Mouse (Mus musculus) forebrain, embryonic 14.5 days (tissue): ENCODE results near the gene Luc7l. TPM values are rescaled to one million over a fixed set of nuclear protein-coding genes. Genes with fewer than 3 reads are reported as not detected.

Source experiments
- ATAC-seq: fragments of 200-750 bp; cut with Nextera tagmentation; 2 replicates; pipeline ENCODE4 v1.8.0; 2017; ENCODE audit warnings: mild to moderate bottlenecking, moderate library complexity
- DNase-seq: peaks from one replicate; pipeline ENCODE4 v3.0.0-alpha.2; 2015; ENCODE audit warnings: low spot score
- H3K27ac ChIP-seq: fragments of 300-500 bp; sonication (generic); 2 replicates; pipeline ENCODE4 v1.5.1; 2014; ENCODE audit warnings: low read depth, mild to moderate bottlenecking, control low read depth, low read length, moderate library complexity
- H3K27me3 ChIP-seq: fragments of 300-500 bp; sonication (generic); replicated peaks from 2 replicates; pipeline ENCODE4 v1.6.1; 2014; ENCODE audit warnings: low read length, control low read depth, mixed read lengths; ENCODE audit not compliant: control insufficient read depth, insufficient read depth
- H3K36me3 ChIP-seq: fragments of 300-500 bp; sonication (generic); 2 replicates; pipeline ENCODE4 v1.6.1; 2014; ENCODE audit warnings: low read length, control low read depth; ENCODE audit not compliant: control insufficient read depth, insufficient read depth
- H3K4me1 ChIP-seq: fragments of 300-500 bp; sonication (generic); 2 replicates; pipeline ENCODE4 v1.6.1; 2014; ENCODE audit warnings: antibody characterized with exemption, low read length, control low read depth; ENCODE audit not compliant: control insufficient read depth, insufficient read depth
- H3K4me2 ChIP-seq: fragments of 300-500 bp; sonication (generic); 2 replicates; pipeline ENCODE4 v1.6.1; 2014; ENCODE audit warnings: mild to moderate bottlenecking, control low read depth, low read length
- H3K4me3 ChIP-seq: fragments of 300-500 bp; sonication (generic); 2 replicates; pipeline ENCODE4 v1.5.1; 2014; ENCODE audit warnings: low read depth, low read length, control low read depth
- H3K9ac ChIP-seq: fragments of 300-500 bp; sonication (generic); 2 replicates; pipeline ENCODE4 v1.6.1; 2014; ENCODE audit warnings: mild to moderate bottlenecking, low read length, control low read depth, moderate library complexity
- H3K9me3 ChIP-seq: fragments of 300-500 bp; sonication (generic); replicated peaks from 2 replicates; pipeline ENCODE4 v1.6.1; 2016; ENCODE audit warnings: low read length, control low read depth, mixed read lengths; ENCODE audit not compliant: control insufficient read depth
- WGBS: fragments of 180-500 bp; shearing (Covaris S2); extraction: QIAGEN DNeasy Blood & Tissue Kit; methylation state at CpG from one replicate; pipeline ENCODE4 v1.1.7; 2014; 5-methylcytosine and 5-hydroxymethylcytosine counted together
- polyA plus RNA-seq: library from polyadenylated mRNA; unstranded; fragments of >200 nt; fragmentation: Nextera tagmentation; extraction: Ambion mirVana; gene quantifications from 2 replicates; pipeline ENCODE4 v1.2.1, GENCODE M21; 2014

Gene Luc7l
- polyA plus RNA-seq, 1 experiment from 2014 or later: 81.4 TPM

DNA sequence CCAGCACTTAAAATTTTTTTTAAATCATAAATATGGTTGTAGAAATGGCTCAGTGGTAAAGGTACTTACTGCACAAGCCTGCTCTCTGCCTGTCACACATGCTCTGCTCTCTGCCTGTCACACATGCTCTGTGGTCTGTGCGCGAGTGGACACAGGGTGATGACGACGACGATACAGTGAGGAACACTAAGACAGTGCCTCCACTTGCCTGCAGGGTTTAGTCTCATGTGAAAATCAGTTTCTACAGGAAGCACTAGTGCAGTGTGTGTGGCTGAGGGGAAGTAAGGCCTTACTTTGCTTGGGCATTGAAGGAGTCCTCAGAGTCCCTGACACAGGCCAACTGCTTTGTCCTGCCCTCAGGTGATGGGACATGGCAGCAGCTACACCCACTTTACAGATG is 22.9 kb upstream of the Luc7l start:
- H3K9ac ChIP-seq: no peak overlapping the region
- H3K27me3 ChIP-seq: no peaks in the 10 kb centered on the region
- H3K36me3 ChIP-seq: no peaks in the 10 kb centered on the region
- ATAC-seq (no peak), DNase-seq (no peak)
- H3K4me1 ChIP-seq: no peaks in the 10 kb centered on the region
- WGBS: 97% methylated on average over 5 of the region's 5 CpGs
- no peak overlapping the region for H3K4me3 ChIP-seq
- no peak overlapping the region for H3K27ac ChIP-seq
- no peaks in the 10 kb centered on the region for H3K9me3 ChIP-seq
- no peak overlapping the region for H3K4me2 ChIP-seq

DNA sequence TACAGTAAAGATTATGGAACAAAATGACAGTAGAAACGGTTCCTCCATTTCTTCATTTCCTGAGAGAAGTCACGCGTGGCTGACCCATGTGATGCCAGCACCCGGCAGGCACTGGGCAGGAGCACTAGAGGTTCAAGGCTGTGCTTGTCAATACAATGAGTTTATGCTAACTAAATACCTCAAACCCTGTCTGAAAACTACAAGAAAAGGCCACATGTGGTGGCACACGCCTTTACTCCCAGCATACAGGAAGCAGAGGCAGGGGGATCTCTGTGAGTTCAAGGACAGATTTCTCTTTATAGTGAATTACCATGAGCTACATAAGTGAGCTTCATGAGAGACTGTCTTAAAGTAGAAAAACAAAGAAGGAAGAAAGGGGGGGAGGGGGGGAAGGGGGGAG is 21.5 kb upstream of the Luc7l start:
- Histone ChIP-seq H3K9me3 (no peaks in the 10 kb centered on the region), H3K4me2 (no peak overlapping the region), H3K36me3 (no peaks in the 10 kb centered on the region), H3K27ac (no peak overlapping the region), H3K4me1 (no peaks in the 10 kb centered on the region), H3K4me3 (no peak overlapping the region), H3K9ac (no peak overlapping the region), H3K27me3 (no peaks in the 10 kb centered on the region)
- no peak for DNase-seq
- 94% methylated on average over 5 of the region's 5 CpGs for WGBS
- no peak for ATAC-seq

- DNase-seq (no peak), ATAC-seq (no peak)
- Histone ChIP-seq H3K9me3 (no peaks in the 10 kb centered on the region), H3K27ac (no peak overlapping the region), H3K4me2 (no peak overlapping the region), H3K4me3 (no peak overlapping the region), H3K4me1 (no peaks in the 10 kb centered on the region), H3K9ac (no peak overlapping the region), H3K36me3 (no peaks in the 10 kb centered on the region), H3K27me3 (no peaks in the 10 kb centered on the region)
- 69% methylated on average over 8 of the region's 8 CpGs for WGBS
Measured at GRCm38 (mm10) chr17:26232863-26233262, 19.8 kb upstream of the Luc7l start.

DNA sequence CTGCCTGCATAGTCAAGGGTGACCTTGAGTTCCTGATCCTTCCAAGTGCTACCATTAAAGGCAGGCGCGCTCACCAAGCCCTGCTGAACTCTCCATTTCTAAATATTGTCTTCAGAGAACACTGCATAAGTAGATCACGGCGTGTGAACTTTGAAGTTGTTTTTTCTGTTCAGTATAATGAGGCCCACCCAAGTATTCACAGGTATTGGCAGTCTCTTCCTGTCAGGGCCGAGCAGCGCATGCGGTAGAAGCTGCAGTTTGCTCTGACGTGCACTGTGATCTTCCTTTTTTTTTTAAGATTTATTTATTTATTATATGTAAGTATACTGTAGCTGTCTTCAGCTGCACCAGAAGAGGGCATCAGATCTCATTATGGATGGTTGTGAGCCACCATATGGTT is 18.3 kb upstream of the Luc7l start:
- Histone ChIP-seq H3K9ac (no peak overlapping the region), H3K36me3 (no peaks in the 10 kb centered on the region), H3K27ac (no peak overlapping the region), H3K9me3 (no peaks in the 10 kb centered on the region), H3K4me2 (no peak overlapping the region), H3K27me3 (no peaks in the 10 kb centered on the region), H3K4me3 (no peak overlapping the region), H3K4me1 (no peaks in the 10 kb centered on the region)
- ATAC-seq (no peak), DNase-seq (no peak)
- 89% methylated on average over 8 of the region's 8 CpGs for WGBS

DNA sequence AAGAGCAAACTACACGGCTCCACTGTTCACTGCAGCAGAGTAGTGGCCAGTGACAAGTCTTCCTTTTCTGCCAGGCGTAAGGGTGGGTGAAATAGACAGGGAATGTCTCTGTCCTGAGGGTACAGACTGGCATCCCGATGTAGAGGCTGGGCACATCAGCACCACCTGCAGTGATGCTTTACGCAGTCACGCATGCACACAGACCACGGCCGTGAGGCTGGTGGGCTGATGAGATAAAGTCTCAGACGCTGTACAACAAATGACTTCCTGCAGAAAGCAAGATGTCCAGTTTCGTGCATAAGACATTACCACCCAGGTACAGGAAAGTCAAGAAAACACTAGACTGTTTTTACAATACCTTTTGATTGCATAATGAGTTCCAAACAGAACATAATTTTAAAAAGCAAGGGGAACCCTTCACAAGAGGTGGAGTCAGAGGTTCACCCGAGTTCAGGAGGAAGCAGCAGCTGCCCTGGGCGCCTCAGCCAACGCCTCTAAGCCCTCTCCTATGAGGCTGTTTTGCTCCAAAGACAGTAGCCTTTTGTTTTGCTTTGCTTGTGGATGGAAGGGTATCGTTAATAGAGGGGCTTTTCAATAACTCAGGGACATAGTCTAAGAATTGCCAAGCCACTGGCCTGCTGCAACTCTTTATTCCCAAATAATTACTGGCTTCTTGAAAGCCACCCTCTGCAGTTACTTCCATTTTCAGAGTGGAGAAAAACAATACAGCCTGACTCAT is 17.4 kb upstream of the Luc7l start:
- Histone ChIP-seq H3K36me3 (no peaks in the 10 kb centered on the region), H3K27ac (no peak overlapping the region), H3K27me3 (no peaks in the 10 kb centered on the region), H3K4me1 (no peaks in the 10 kb centered on the region), H3K9ac (no peak overlapping the region; the same call in 1 of the 2 replicates), H3K4me2 (no peak overlapping the region), H3K4me3 (no peak overlapping the region), H3K9me3 (no peaks in the 10 kb centered on the region)
- DNase-seq (no peak), ATAC-seq (no peak)
- WGBS: 49% methylated on average over 13 of the region's 13 CpGs

DNA sequence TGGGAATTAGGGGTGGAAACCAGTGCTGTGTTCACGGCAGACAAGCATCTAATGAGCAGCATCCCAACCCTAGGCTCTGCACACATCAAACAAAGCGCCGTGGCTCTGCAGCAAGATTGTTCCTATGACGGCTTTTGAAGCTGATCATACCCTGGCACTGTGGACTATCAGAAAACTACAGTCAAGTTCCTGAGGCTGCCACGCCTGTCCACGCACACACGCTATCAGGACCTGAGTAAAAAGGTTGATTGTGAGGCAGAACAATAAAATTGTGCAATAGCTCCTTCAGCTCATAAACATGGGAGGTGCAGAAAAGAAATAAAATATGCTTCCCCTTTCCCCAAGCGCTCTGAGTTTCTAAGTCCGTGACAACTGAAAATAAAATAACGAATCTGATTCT is 15.0 kb upstream of the Luc7l start:
- no peaks in the 10 kb centered on the region for H3K27me3 ChIP-seq
- DNase-seq (no peak), ATAC-seq (no peak)
- H3K36me3 ChIP-seq: no peaks in the 10 kb centered on the region
- H3K4me3 ChIP-seq: no peak overlapping the region
- no peaks in the 10 kb centered on the region for H3K9me3 ChIP-seq
- H3K4me1 ChIP-seq: no peaks in the 10 kb centered on the region
- no peak overlapping the region for H3K9ac ChIP-seq
- no peak overlapping the region for H3K4me2 ChIP-seq
- 86% methylated on average over 10 of the region's 10 CpGs for WGBS
- no peak overlapping the region for H3K27ac ChIP-seq

DNA sequence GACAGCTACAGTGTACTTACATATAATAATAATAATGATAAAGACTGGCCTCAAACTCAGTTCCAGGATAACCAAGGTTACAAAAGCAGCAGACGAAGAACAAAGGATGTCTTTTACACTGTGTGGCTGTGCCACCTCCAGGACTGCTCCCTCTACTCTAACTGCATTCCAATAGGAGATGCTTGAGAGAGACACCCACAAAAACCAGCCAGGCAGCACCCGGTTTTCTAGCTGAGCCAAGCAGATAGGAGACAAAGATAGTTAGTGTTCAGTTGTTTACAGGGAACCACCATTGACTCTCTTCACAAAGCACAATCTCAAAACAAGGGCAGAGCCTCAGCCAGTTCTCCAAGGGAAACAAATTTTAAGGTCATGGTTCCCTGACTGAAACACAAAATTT is 13.1 kb upstream of the Luc7l start:
- DNase-seq (no peak), ATAC-seq (no peak)
- Histone ChIP-seq H3K4me3 (no peak overlapping the region), H3K9ac (no peak overlapping the region), H3K9me3 (no peaks in the 10 kb centered on the region), H3K4me1 (peaks cover 6% of the 10 kb centered on the region), H3K27ac (no peak overlapping the region), H3K36me3 (no peaks in the 10 kb centered on the region), H3K27me3 (no peaks in the 10 kb centered on the region), H3K4me2 (no peak overlapping the region)
- WGBS: 85% methylated on average over 2 of the region's 2 CpGs

- DNase-seq: no peak
- WGBS: 87% methylated on average over 6 of the region's 6 CpGs
- ATAC-seq: no peak
- H3K4me3 ChIP-seq: no peak overlapping the region
- H3K4me1 ChIP-seq: peaks cover 6% of the 10 kb centered on the region
- H3K36me3 ChIP-seq: no peaks in the 10 kb centered on the region
- no peak overlapping the region for H3K4me2 ChIP-seq
- no peak overlapping the region for H3K27ac ChIP-seq
- H3K9me3 ChIP-seq: no peaks in the 10 kb centered on the region
- H3K9ac ChIP-seq: no peak overlapping the region
- no peaks in the 10 kb centered on the region for H3K27me3 ChIP-seq
Measured at GRCm38 (mm10) chr17:26240120-26240790, 12.4 kb upstream of the Luc7l start.

GRCm38 (mm10) chr17:26240990-26241389 is 11.7 kb upstream of the Luc7l start:
- Histone ChIP-seq H3K27ac (no peak overlapping the region), H3K36me3 (no peaks in the 10 kb centered on the region), H3K4me1 (peaks cover 6% of the 10 kb centered on the region), H3K4me2 (no peak overlapping the region), H3K4me3 (no peak overlapping the region), H3K9me3 (no peaks in the 10 kb centered on the region), H3K9ac (no peak overlapping the region), H3K27me3 (no peaks in the 10 kb centered on the region)
- DNase-seq: no peak
- ATAC-seq: no peak
- 82% methylated on average over 6 of the region's 6 CpGs for WGBS
